Mouse (Mus musculus) G1E (cell line): ENCODE data around the gene Sidt1.

Source experiments
- CTCF ChIP-seq: IDR thresholded peaks from 2 replicates; pipeline ENCODE4 v1.5.1; 2012; ENCODE audit warnings: low read depth, low read length, inconsistent platforms, mixed read lengths
- GATA2 ChIP-seq: IDR thresholded peaks from 2 replicates; pipeline ENCODE4 v1.6.1; 2012; ENCODE audit warnings: low read depth, low read length, inconsistent platforms, borderline replicate concordance

GRCm38 (mm10) chr16:44313422-44313821 is 19.6 kb downstream of the Sidt1 start:
- TF ChIP-seq CTCF (no peak), GATA2 (no peak)
